ENCODE assay signal across 16 mouse cellular contexts in the genomic region with DNA sequence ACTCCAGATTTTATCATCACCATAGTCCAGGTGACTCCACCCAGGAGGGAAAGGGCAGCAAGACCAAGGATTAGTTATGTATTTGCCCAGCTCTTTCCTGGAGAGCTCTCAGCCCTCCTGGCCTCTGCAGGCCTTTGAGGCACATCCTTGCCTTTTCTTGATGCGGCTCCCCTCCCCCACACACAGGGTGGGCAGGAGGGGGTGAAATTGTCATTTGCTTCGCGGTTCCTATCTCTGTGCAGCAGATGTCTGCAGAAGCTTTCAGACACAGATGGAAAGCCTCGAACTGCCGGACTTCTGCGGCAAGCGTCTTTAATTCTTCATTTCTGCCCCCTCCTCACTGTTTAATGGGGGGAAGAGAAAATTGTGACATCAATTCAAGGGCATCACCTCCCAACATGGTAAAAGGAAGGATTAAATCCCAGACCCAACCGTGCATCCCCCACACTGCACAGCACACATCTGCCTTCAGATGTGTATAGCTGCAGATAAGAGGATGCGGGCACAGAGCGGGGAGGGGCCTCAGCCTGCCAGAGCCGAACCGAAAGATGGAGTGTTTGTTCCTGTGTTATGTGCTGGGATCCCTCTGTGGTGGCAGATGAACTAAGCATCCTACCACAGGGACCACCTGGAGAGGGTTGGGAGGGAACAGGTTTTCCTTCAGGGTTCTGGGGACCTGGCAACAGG.
"Had no signal": no experiment of that assay in that cellular context is flagged by ENCODE, and none has a peak within 500 bp of the region (broad histone marks: within the 10 kb centered on the region; RNA-seq: fewer than 3 reads in every experiment).

No protein-coding gene starts in this region.

- H3K4me2 ChIP-seq: kidney, embryonic 15.5 days; limb, embryonic 12.5 days; liver, embryonic 13.5 days; lung, embryonic 15.5 days had no signal

- H3K27me3 ChIP-seq: kidney, embryonic 15.5 days; limb, embryonic 12.5 days; liver, embryonic 13.5 days; lung, embryonic 15.5 days had no signal

- H3K4me1 ChIP-seq: kidney, embryonic 15.5 days; limb, embryonic 12.5 days; liver, embryonic 13.5 days; lung, embryonic 15.5 days; megakaryocyte, embryonic 14.5 days had no signal

- H3K36me3 ChIP-seq: kidney, embryonic 15.5 days; limb, embryonic 12.5 days; liver, embryonic 13.5 days; lung, embryonic 15.5 days had no signal

- ATAC-seq: intestine, embryonic 16.5 days; liver, postnatal 0 days had no signal

- DNase-seq: kidney, adult 2 months; kidney, postnatal 14 days; layer of hippocampus, postnatal 36 days; liver; liver, embryonic 13.5 days; liver, postnatal 0 days; lung, postnatal 14 days; right cerebral cortex, adult 18-20 months; right cerebral cortex, postnatal 25 days had no signal

- H3K27ac ChIP-seq: kidney, embryonic 15.5 days; limb, embryonic 12.5 days; liver, embryonic 13.5 days; lung, embryonic 15.5 days; macrophage; stomach, postnatal 0 days had no signal

- H3K4me3 ChIP-seq: kidney, embryonic 15.5 days; limb, embryonic 12.5 days; liver, embryonic 13.5 days; lung, embryonic 15.5 days; megakaryocyte, embryonic 14.5 days had no signal

- H3K9me3 ChIP-seq: kidney, embryonic 15.5 days; limb, embryonic 12.5 days; liver, embryonic 13.5 days; lung, embryonic 15.5 days; megakaryocyte, embryonic 14.5 days had no signal

- H3K9ac ChIP-seq: kidney, embryonic 15.5 days; limb, embryonic 12.5 days; liver, embryonic 13.5 days; liver, postnatal 0 days; lung, embryonic 15.5 days had no signal
